Mouse (Mus musculus) ES-E14 (cell line): ENCODE measurements around the gene Ccdc14.

Experiments used
- CHD2 ChIP-seq: IDR thresholded peaks from 2 replicates; pipeline ENCODE4 v1.6.1; 2014; ENCODE audit warnings: mild to moderate bottlenecking, low read depth, low read length, inconsistent platforms
- HCFC1 ChIP-seq: IDR thresholded peaks from 2 replicates; pipeline ENCODE4 v1.6.1; 2012; ENCODE audit warnings: low read length, inconsistent platforms, borderline replicate concordance; ENCODE audit not compliant: insufficient read depth
- MAFK ChIP-seq: IDR thresholded peaks from 2 replicates; pipeline ENCODE4 v1.6.1; 2014; ENCODE audit warnings: mild to moderate bottlenecking, low read depth, low read length, inconsistent platforms; ENCODE audit not compliant: insufficient read depth
- ZC3H11A ChIP-seq: IDR thresholded peaks from 2 replicates; pipeline ENCODE4 v1.6.1; 2012; ENCODE audit warnings: low read depth, mild to moderate bottlenecking, inconsistent platforms, low read length, borderline replicate concordance
- ZNF384 ChIP-seq: IDR thresholded peaks from 2 replicates; pipeline ENCODE4 v1.6.1; 2012; ENCODE audit warnings: low read depth, low read length, inconsistent platforms

DNA sequence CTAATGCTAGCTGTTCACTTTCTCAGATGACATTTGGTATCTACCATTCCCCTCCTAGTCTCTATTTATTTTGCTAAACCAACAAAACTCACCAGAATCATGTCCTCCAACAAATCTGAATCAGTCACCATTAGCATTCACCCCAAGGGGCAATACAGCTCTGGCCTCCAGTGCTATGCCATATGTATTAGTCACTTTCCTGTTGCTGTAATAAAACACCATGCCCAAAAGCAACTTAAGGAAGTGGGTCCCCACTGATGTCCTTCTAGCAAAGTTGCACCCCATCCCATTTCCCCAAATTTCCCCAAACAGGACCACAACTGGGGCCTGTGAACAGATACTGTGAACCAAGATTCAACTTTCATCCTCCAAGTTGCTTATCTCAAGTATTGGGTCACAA, 8.6 kb upstream of the Ccdc14 start:
- TF ChIP-seq ZC3H11A (no peak), MAFK (no peak), CHD2 (no peak), HCFC1 (no peak), ZNF384 (no peak)
